Mouse (Mus musculus): ENCODE measurements around the gene Gars. TPM values are rescaled to one million over a fixed set of nuclear protein-coding genes. Genes with fewer than 3 reads are reported as not detected.

Gars gene
- polyA plus RNA-seq, 1 experiment from 2014 or later = 138 TPM

GRCm38 (mm10) chr6:55009391-55010230, 28.2 kb upstream of the Gars start:
- Histone ChIP-seq H3K4me2 (peak overlapping the region; percentile 37), H3K4me1 (no peaks in the 10 kb centered on the region), H3K27me3 (replicated peaks) (no peaks in the 10 kb centered on the region), H3K36me3 (no peaks in the 10 kb centered on the region), H3K4me3 (replicated peaks) (0 out of 2 replicates have a peak overlapping the region, but pooled peaks have one; percentile 6), H3K9me3 (no peaks in the 10 kb centered on the region), H3K9ac (no peak overlapping the region), H3K27ac (peak overlapping the region; percentile 65)
- ATAC-seq (ENCODE audit: insufficient read depth, low FRiP score, low read depth) = peak; percentile 76
- WGBS = 35% methylated on average over 16 of the region's 16 CpGs

- H3K9ac ChIP-seq = no peak overlapping the region
- H3K4me3 ChIP-seq (replicated peaks) = no peak overlapping the region
- H3K9me3 ChIP-seq = no peaks in the 10 kb centered on the region
- no peaks in the 10 kb centered on the region for H3K27me3 ChIP-seq (replicated peaks)
- H3K4me1 ChIP-seq = no peaks in the 10 kb centered on the region
- WGBS = 58% methylated on average over 4 of the region's 4 CpGs
- no peak overlapping the region for H3K4me2 ChIP-seq
- no peak for ATAC-seq (ENCODE audit: insufficient read depth, low FRiP score, low read depth)
- H3K27ac ChIP-seq = no peak overlapping the region
- no peaks in the 10 kb centered on the region for H3K36me3 ChIP-seq
These were observed 27.3 kb upstream of the Gars start for GRCm38 (mm10) chr6:55010330-55011091.

GRCm38 (mm10) chr6:55012516-55012915, 25.3 kb upstream of the Gars start:
- no peak overlapping the region for H3K4me2 ChIP-seq
- WGBS = 67% methylated on average over 7 of the region's 7 CpGs
- H3K4me3 ChIP-seq (replicated peaks) = no peak overlapping the region
- H3K9ac ChIP-seq = no peak overlapping the region
- no peaks in the 10 kb centered on the region for H3K27me3 ChIP-seq (replicated peaks)
- H3K27ac ChIP-seq = no peak overlapping the region
- H3K4me1 ChIP-seq = peaks cover 6% of the 10 kb centered on the region
- ATAC-seq (ENCODE audit: insufficient read depth, low FRiP score, low read depth) = no peak
- no peaks in the 10 kb centered on the region for H3K9me3 ChIP-seq
- H3K36me3 ChIP-seq = no peaks in the 10 kb centered on the region

- no peak for ATAC-seq (ENCODE audit: insufficient read depth, low FRiP score, low read depth)
- H3K27ac ChIP-seq = no peak overlapping the region
- H3K9me3 ChIP-seq = no peaks in the 10 kb centered on the region
- H3K4me3 ChIP-seq (replicated peaks) = no peak overlapping the region
- WGBS = 81% methylated on average over 3 of the region's 3 CpGs
- no peaks in the 10 kb centered on the region for H3K36me3 ChIP-seq
- no peaks in the 10 kb centered on the region for H3K27me3 ChIP-seq (replicated peaks)
- H3K4me1 ChIP-seq = peaks cover 6% of the 10 kb centered on the region
- H3K9ac ChIP-seq = no peak overlapping the region
- H3K4me2 ChIP-seq = no peak overlapping the region
These were observed 23.6 kb upstream of the Gars start for GRCm38 (mm10) chr6:55014184-55014583.

- Histone ChIP-seq H3K4me3 (replicated peaks) (no peak overlapping the region), H3K27ac (no peak overlapping the region), H3K4me1 (peaks cover 6% of the 10 kb centered on the region), H3K36me3 (no peaks in the 10 kb centered on the region), H3K9ac (no peak overlapping the region), H3K4me2 (no peak overlapping the region), H3K27me3 (replicated peaks) (no peaks in the 10 kb centered on the region), H3K9me3 (no peaks in the 10 kb centered on the region)
- WGBS = 14% methylated on average over 5 of the region's 5 CpGs
- peak; percentile 73 for ATAC-seq (ENCODE audit: insufficient read depth, low FRiP score, low read depth)
These were observed 21.6 kb upstream of the Gars start for GRCm38 (mm10) chr6:55016236-55016635.

- Histone ChIP-seq H3K4me3 (replicated peaks) (no peak overlapping the region), H3K27me3 (replicated peaks) (no peaks in the 10 kb centered on the region), H3K4me1 (peaks cover 6% of the 10 kb centered on the region), H3K9ac (no peak overlapping the region), H3K9me3 (no peaks in the 10 kb centered on the region), H3K4me2 (peak overlapping the region; percentile 38; the same call in 1 of the 2 replicates), H3K27ac (no peak overlapping the region), H3K36me3 (no peaks in the 10 kb centered on the region)
- ATAC-seq (ENCODE audit: insufficient read depth, low FRiP score, low read depth) = 0 out of 2 replicates have a peak, but pooled peaks have one; percentile 29
- WGBS = 24% methylated on average over 15 of the region's 15 CpGs
These were observed 20.9 kb upstream of the Gars start for GRCm38 (mm10) chr6:55016710-55017583.

- no peaks in the 10 kb centered on the region for H3K9me3 ChIP-seq
These were observed 19.4 kb upstream of the Gars start for GRCm38 (mm10) chr6:55018417-55018816.

GRCm38 (mm10) chr6:55021806-55022205, 16.0 kb upstream of the Gars start:
- H3K9me3 ChIP-seq = no peaks in the 10 kb centered on the region
- H3K36me3 ChIP-seq = no peaks in the 10 kb centered on the region
- H3K4me2 ChIP-seq = no peak overlapping the region
- H3K27me3 ChIP-seq (replicated peaks) = no peaks in the 10 kb centered on the region
- no peak overlapping the region for H3K9ac ChIP-seq
- H3K4me3 ChIP-seq (replicated peaks) = no peak overlapping the region
- ATAC-seq (ENCODE audit: insufficient read depth, low FRiP score, low read depth) = no peak
- WGBS = 79% methylated on average over 7 of the region's 7 CpGs
- H3K27ac ChIP-seq = no peak overlapping the region
- H3K4me1 ChIP-seq = peaks cover under 1% of the 10 kb centered on the region

More at GRCm38 (mm10) chr6:55018417-55018816, 19.4 kb upstream of the Gars start:
- Histone ChIP-seq H3K4me1 (peaks cover 6% of the 10 kb centered on the region), H3K4me3 (replicated peaks) (no peak overlapping the region), H3K4me2 (no peak overlapping the region), H3K27me3 (replicated peaks) (no peaks in the 10 kb centered on the region), H3K36me3 (no peaks in the 10 kb centered on the region), H3K9ac (no peak overlapping the region), H3K27ac (no peak overlapping the region)
- 80% methylated on average over 2 of the region's 2 CpGs for WGBS
- ATAC-seq (ENCODE audit: insufficient read depth, low FRiP score, low read depth) = no peak

- no peak overlapping the region for H3K27ac ChIP-seq
- H3K9me3 ChIP-seq = no peaks in the 10 kb centered on the region
- no peaks in the 10 kb centered on the region for H3K4me1 ChIP-seq
- H3K4me3 ChIP-seq (replicated peaks) = no peak overlapping the region
- WGBS = 65% methylated on average over 2 of the region's 2 CpGs
- H3K9ac ChIP-seq = no peak overlapping the region
- H3K36me3 ChIP-seq = no peaks in the 10 kb centered on the region
- no peaks in the 10 kb centered on the region for H3K27me3 ChIP-seq (replicated peaks)
- H3K4me2 ChIP-seq = no peak overlapping the region
- no peak for ATAC-seq (ENCODE audit: insufficient read depth, low FRiP score, low read depth)
These were observed 10.2 kb upstream of the Gars start for GRCm38 (mm10) chr6:55027642-55028041.

GRCm38 (mm10) chr6:55036731-55037130, 1.1 kb upstream of the Gars start:
- no peak overlapping the region for H3K27ac ChIP-seq
- no peak for ATAC-seq (ENCODE audit: insufficient read depth, low FRiP score, low read depth)
- 90% methylated on average over 4 of the region's 4 CpGs for WGBS
- H3K27me3 ChIP-seq (replicated peaks) = no peaks in the 10 kb centered on the region
- H3K9me3 ChIP-seq = no peaks in the 10 kb centered on the region
- no peak overlapping the region for H3K4me2 ChIP-seq
- H3K9ac ChIP-seq = no peak overlapping the region
- peaks cover 7% of the 10 kb centered on the region; the same call in 1 of the 2 replicates for H3K4me1 ChIP-seq
- no peaks in the 10 kb centered on the region for H3K36me3 ChIP-seq
- H3K4me3 ChIP-seq (replicated peaks) = no peak overlapping the region

- ATAC-seq (ENCODE audit: insufficient read depth, low FRiP score, low read depth) = no peak
- peak overlapping the region; percentile 96 for H3K27ac ChIP-seq
- H3K4me2 ChIP-seq = peak overlapping the region; percentile 73
- 3% methylated on average over 12 of the region's 12 CpGs for WGBS
- H3K9me3 ChIP-seq = no peaks in the 10 kb centered on the region
- H3K9ac ChIP-seq = peak overlapping the region; percentile 98
- H3K36me3 ChIP-seq = no peaks in the 10 kb centered on the region
- H3K4me1 ChIP-seq = peaks cover 7% of the 10 kb centered on the region; the same call in 1 of the 2 replicates
- peak overlapping the region; percentile 97 for H3K4me3 ChIP-seq (replicated peaks)
- no peaks in the 10 kb centered on the region for H3K27me3 ChIP-seq (replicated peaks)
These were observed 1.1 kb downstream of the Gars start for GRCm38 (mm10) chr6:55038671-55039445.
